Mouse (Mus musculus): Measurements from ENCODE around the gene Mmp21.
"Not testable (repeated sequence)": the region's sequence is repeated elsewhere in the genome, so short reads cannot be mapped to it uniquely, and the experiment has no call there.

Mmp21 gene

GRCm38 (mm10) chr7:133679961-133680360 is at the start of gene Mmp21:
TSS of gene Mmp21 (minus strand) at chr7:133680061.
- DNase-seq (ENCODE audit: low read depth, low spot score): no peak

- DNase-seq (ENCODE audit: low read depth, low spot score): no peak
These were observed 49.5 kb upstream of the Mmp21 start for GRCm38 (mm10) chr7:133729351-133729750.

GRCm38 (mm10) chr7:133727027-133727426 is 47.2 kb upstream of the Mmp21 start:
- DNase-seq (ENCODE audit: low read depth, low spot score): no peak

GRCm38 (mm10) chr7:133725571-133725970 is 45.7 kb upstream of the Mmp21 start:
- no peak for DNase-seq (ENCODE audit: low read depth, low spot score)

GRCm38 (mm10) chr7:133724844-133725243 is 45.0 kb upstream of the Mmp21 start:
- no peak for DNase-seq (ENCODE audit: low read depth, low spot score)

- no peak for DNase-seq (ENCODE audit: low read depth, low spot score)
These were observed 40.8 kb upstream of the Mmp21 start for GRCm38 (mm10) chr7:133720616-133721015.

- peak; percentile 35 for DNase-seq (ENCODE audit: low read depth, low spot score)
These were observed 38.7 kb upstream of the Mmp21 start for GRCm38 (mm10) chr7:133718580-133718979.

- DNase-seq (ENCODE audit: low read depth, low spot score): no peak
These were observed 35.5 kb upstream of the Mmp21 start for GRCm38 (mm10) chr7:133715387-133715786.

- DNase-seq (ENCODE audit: low read depth, low spot score): no peak
These were observed 27.4 kb upstream of the Mmp21 start for GRCm38 (mm10) chr7:133707301-133707700.

GRCm38 (mm10) chr7:133703906-133704305 is 24.0 kb upstream of the Mmp21 start:
- DNase-seq (ENCODE audit: low read depth, low spot score): no peak

- DNase-seq (ENCODE audit: low read depth, low spot score): no peak
These were observed 22.5 kb upstream of the Mmp21 start for GRCm38 (mm10) chr7:133702333-133702732.

- DNase-seq (ENCODE audit: low read depth, low spot score): no peak
These were observed 21.5 kb upstream of the Mmp21 start for GRCm38 (mm10) chr7:133701366-133701765.

- no peak for DNase-seq (ENCODE audit: low read depth, low spot score)
These were observed 20.0 kb upstream of the Mmp21 start for GRCm38 (mm10) chr7:133699885-133700284.

- no peak for DNase-seq (ENCODE audit: low read depth, low spot score)
These were observed 18.3 kb upstream of the Mmp21 start for GRCm38 (mm10) chr7:133698021-133698709.

- not testable (repeated sequence) for DNase-seq (ENCODE audit: low read depth, low spot score)
These were observed 5.8 kb upstream of the Mmp21 start for GRCm38 (mm10) chr7:133685644-133686043.

GRCm38 (mm10) chr7:133684701-133685100 is 4.8 kb upstream of the Mmp21 start:
- no peak for DNase-seq (ENCODE audit: low read depth, low spot score)

GRCm38 (mm10) chr7:133684110-133684509 is 4.2 kb upstream of the Mmp21 start:
- peak; percentile 14 for DNase-seq (ENCODE audit: low read depth, low spot score)

GRCm38 (mm10) chr7:133683626-133684025 is 3.8 kb upstream of the Mmp21 start:
- DNase-seq (ENCODE audit: low read depth, low spot score): no peak

GRCm38 (mm10) chr7:133679439-133679838 is 422 bp downstream of the Mmp21 start:
- DNase-seq (ENCODE audit: low read depth, low spot score): no peak

- no peak for DNase-seq (ENCODE audit: low read depth, low spot score)
These were observed 1.1 kb downstream of the Mmp21 start for GRCm38 (mm10) chr7:133678716-133679115.

GRCm38 (mm10) chr7:133676002-133676401 is 3.9 kb downstream of the Mmp21 start:
- peak; percentile 36 for DNase-seq (ENCODE audit: low read depth, low spot score)

- no peak for DNase-seq (ENCODE audit: low read depth, low spot score)
These were observed 9.0 kb downstream of the Mmp21 start for GRCm38 (mm10) chr7:133670846-133671245.

- no peak for DNase-seq (ENCODE audit: low read depth, low spot score)
These were observed 9.9 kb downstream of the Mmp21 start for GRCm38 (mm10) chr7:133669946-133670345.

GRCm38 (mm10) chr7:133669071-133669470 is 10.8 kb downstream of the Mmp21 start:
- peak; percentile 24 for DNase-seq (ENCODE audit: low read depth, low spot score)

All from 3T3-L1 (cell line).